Mouse (Mus musculus) left cerebral cortex, postnatal 14 days (tissue): ENCODE results near the gene Gm4756. TPM values are rescaled to one million over a fixed set of nuclear protein-coding genes. Genes with fewer than 3 reads are reported as not detected.
"Not testable (repeated sequence)": the region's sequence is repeated elsewhere in the genome, so short reads cannot be mapped to it uniquely, and the experiment has no call there.

Experiments used
- DNase-seq, 2 experiments: peaks; one replicate each; pipeline ENCODE4 v3.0.0; 2021 to 2022; ENCODE audit warnings: low spot score in 2 of 2, mixed read lengths in 1 of 2
- intact Hi-C: fragments of 180-260 bp; cut with DNase I; formaldehyde crosslinking; loops from one replicate; pipeline ENCODE4 v1.15.1; 2025
- long read RNA-seq, 2 experiments: library from polyadenylated mRNA; stranded (forward); transcript quantifications; one replicate each; pipeline ENCODE4 v2.0.0; 2021
- total RNA-seq, 2 experiments: library from RNA; stranded (reverse); gene quantifications; 2 replicates each; pipeline ENCODE4 v1.2.3; 2021

Gene Gm4756
- not detected for total RNA-seq
- long read RNA-seq, experiment 1, partial matches to known transcripts, result 0 of 1 reads
- long read RNA-seq, experiment 1, other reads (novel, unspliced or antisense), result 1 of 1 reads
- long read RNA-seq, experiment 2, partial matches to known transcripts, result 0 of 1 reads
- long read RNA-seq, experiment 2, other reads (novel, unspliced or antisense), result 1 of 1 reads

- intact Hi-C loops, result loop anchor here (5.0 to 10.0 kb wide), 2 partner anchors 132 to 545 kb away; no protein-coding TSS in a partner anchor
- no peak for DNase-seq
Observed at GRCm38 (mm10) chr12:72649611-72650330, at the start of gene Gm4756. Gene Gm4756, minus strand, starts transcription at chr12:72649661.

DNA sequence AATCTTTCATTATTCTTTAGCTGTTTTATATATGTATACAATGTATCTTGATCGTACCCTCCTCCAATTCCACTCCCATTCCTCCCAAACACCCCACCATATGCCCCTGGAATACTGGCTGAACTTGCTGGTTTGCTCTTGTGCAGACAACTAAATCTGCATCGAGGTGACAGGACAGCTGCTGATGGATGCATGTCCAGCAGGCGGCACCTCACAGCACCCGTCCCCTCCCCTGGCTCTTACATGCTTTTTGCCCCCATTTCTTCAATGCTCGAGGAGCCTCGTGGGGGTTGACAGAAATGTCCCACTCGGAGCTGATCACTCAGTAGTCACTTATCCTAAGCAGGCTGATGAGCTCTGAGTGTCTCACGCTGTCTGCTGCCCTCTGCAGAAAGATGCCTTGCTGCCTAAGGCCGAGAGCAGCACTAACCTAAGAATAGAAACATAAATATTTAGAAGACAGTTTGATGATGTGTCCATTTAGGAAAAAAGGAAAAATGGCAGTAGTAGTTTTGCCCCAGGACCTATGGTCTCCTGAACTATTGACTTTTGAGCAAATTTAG is 45.5 kb upstream of the Gm4756 start:
- intact Hi-C loops, result loop anchor here (5.0 kb wide), 1 partner anchor 233 kb away; no protein-coding TSS in a partner anchor
- DNase-seq, result no peak

DNA sequence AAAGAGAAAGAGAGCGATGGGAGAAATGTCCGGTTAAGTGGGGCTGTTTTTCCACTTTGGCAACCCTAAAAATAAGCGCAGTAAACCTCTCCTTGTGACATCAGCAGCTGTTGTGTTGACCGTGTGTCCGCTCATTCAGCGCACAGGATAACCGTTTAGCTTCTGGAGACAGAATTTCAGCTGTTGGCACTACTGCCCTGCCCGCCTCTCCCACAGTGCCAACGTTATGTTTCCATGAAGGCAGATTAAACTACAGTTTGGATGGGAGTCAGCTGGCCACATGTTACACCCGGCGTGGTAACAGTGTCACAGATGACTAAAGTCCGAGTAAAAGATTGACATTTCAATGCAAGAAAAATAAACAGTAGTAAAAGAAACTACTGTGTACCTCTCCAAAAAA is 45.0 kb upstream of the Gm4756 start:
- DNase-seq, result no peak
- intact Hi-C loops, result loop anchor here (5.0 kb wide), 1 partner anchor 232 kb away; no protein-coding TSS in a partner anchor

DNA sequence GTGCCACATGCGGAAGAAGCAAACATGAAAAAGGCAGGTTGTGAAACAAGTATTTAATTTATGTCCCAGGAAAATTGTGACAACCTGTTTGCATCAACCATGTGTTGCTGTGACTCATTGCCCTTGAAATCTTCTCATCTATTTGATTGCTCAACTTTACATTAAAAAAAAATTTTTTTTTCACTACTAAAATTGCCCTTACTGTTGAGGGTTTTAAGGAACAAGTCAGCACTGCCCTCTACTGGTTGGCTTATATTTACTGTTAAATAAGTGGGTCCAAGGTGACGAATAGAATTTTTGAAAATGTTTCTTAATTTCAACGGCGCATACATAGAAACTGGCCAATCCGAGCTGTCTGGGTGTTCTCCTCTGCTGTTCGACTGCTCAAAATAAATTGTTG is 44.4 kb upstream of the Gm4756 start:
- intact Hi-C loops, result loop anchor here (5.0 kb wide), 1 partner anchor 232 kb away; no protein-coding TSS in a partner anchor
- DNase-seq, result peak; percentile 33 to 38

- DNase-seq, intact Hi-C loops: not testable (repeated sequence)
Observed at GRCm38 (mm10) chr12:72688281-72688680, 38.8 kb upstream of the Gm4756 start.

- not testable (repeated sequence) for DNase-seq
Observed at GRCm38 (mm10) chr12:72687741-72688140, 38.3 kb upstream of the Gm4756 start.

GRCm38 (mm10) chr12:72686566-72686965 is 37.1 kb upstream of the Gm4756 start:
- intact Hi-C loops, DNase-seq: not testable (repeated sequence)

More at GRCm38 (mm10) chr12:72687741-72688140, 38.3 kb upstream of the Gm4756 start:
- intact Hi-C loops, result not testable (repeated sequence)

- intact Hi-C loops, result no loop called here
- no peak for DNase-seq
Observed at GRCm38 (mm10) chr12:72683612-72684011, 34.2 kb upstream of the Gm4756 start.

DNA sequence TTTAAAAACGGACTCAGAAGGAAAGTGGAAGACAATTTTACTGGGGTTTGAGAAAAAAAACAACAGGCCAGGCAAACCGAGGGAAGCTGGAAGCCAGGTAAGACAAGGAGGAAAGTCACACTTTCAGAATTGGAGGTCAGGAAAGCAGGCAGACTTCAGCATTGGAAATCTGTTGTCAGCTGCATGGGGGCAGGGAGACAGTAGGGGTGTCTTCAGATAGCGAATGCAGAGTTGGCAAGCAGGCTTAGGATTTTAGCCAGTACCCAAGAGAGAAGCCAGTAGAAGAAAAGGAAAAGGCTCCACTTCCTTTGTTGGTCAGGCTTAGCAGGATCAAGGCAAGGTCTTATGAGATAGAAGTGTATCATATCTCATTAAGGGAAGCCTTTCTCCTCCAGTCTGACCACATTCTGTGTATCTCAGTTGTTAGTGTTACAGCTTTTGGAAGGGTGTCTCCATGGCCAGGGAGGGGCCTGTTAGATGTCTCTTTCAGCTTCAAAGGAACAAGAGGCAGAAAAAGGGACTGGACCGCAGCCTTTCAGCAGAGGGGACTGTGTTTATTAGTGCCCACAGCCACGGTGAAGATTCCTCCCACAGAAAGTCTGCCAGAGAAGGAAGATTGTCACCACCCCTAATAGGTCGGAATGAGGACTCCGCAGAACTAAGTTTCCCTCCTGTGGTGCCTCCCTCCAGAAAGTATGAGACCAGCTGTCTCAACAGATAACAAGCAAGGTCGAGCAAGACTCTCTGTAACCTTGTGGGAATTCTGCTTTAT is 33.2 kb upstream of the Gm4756 start:
- intact Hi-C loops, result no loop called here
- no peak for DNase-seq

DNA sequence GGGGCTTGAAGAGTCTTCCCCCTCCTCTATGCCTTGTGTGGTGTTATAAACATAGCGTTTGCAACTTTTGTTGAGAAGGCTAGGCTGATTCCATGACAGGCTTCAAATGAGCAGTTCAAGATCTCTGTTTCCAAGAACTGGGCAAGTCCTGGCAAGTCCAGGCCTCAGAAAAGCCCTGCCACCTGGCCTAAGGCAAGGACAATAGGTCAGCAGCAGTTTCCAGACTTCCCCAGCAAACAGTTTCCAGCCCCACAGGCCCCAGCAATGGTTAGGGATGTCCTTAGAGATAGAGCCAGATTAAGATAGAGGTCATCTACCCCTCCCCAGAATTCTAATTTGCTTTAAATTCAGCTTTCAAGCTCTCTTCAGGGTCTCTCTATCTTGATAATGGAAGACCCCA is 32.5 kb upstream of the Gm4756 start:
- intact Hi-C loops, result no loop called here
- no peak for DNase-seq

DNA sequence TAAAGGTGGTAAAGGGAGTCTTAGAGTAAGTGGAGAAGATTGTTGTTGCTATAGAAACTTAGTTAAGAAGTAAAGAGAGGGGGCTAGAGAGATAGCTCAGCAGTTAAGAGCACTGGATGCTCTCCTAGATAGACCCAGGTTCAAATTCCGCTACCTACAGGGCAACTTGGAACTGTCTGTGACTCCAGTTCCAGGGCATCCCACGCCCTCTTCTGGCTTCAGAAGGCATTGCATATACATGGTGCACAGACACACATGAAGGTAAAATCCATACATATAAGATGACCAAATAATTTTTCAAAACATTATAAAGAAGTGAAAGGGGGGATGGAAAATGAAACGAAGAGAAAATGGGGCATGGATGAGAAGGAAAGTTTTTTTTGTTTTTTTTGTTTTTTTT is 30.2 kb upstream of the Gm4756 start:
- no peak for DNase-seq

GRCm38 (mm10) chr12:72674820-72675219 is 25.4 kb upstream of the Gm4756 start:
- DNase-seq, result no peak
- intact Hi-C loops, result no loop called here

More for the DNA sequence above, 30.2 kb upstream of the Gm4756 start:
- intact Hi-C loops, result no loop called here

DNA sequence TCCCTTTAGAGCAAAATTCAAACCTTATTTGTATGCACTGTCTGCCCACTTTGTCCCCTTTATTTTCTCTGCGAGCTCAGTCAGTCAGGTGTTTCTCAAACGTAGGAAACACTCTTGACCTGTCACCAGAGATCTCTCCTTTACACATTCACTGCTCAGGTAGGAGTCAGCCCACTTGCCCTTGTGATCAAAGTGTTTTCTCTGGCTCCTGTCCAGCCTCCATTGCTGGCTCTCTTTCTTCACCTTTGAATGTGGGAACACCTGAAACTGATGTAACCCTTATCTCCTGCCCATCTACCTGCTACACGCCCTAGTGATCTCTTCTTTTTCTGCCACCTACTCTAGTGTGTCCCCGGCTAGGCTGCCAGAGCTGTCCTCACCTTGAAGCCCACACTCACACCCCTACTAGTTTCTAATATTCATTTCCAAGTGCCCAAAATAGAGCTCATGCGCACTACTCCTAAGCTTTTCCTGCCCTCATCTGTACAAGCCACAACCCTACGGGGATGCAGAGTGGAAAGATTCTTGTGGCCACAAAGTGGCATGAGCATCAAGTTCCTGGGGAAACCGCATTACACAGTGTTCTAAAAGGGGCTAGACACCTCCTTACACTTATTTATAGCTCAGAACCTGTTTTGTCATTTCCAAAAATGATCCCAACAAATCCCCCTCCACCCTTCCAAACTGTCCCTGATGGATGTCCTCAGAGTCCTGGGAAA is 24.8 kb upstream of the Gm4756 start:
- no peak for DNase-seq
- intact Hi-C loops, result no loop called here

GRCm38 (mm10) chr12:72671516-72672135 is 22.2 kb upstream of the Gm4756 start:
- intact Hi-C loops, result no loop called here

GRCm38 (mm10) chr12:72670921-72671320 is 21.5 kb upstream of the Gm4756 start:
- no peak for DNase-seq
- intact Hi-C loops, result no loop called here

More at GRCm38 (mm10) chr12:72671516-72672135, 22.2 kb upstream of the Gm4756 start:
- no peak for DNase-seq

GRCm38 (mm10) chr12:72667868-72668469 is 18.5 kb upstream of the Gm4756 start:
- intact Hi-C loops, result no loop called here
- DNase-seq, result no peak

GRCm38 (mm10) chr12:72666015-72666414 is 16.6 kb upstream of the Gm4756 start:
- intact Hi-C loops, result no loop called here
- no peak for DNase-seq

- intact Hi-C loops, result no loop called here
- DNase-seq, result peak; percentile 73 to 76
Observed at GRCm38 (mm10) chr12:72664735-72665337, 15.4 kb upstream of the Gm4756 start, which contains the start of gene Dhrs7. Gene Dhrs7, minus strand, starts transcription at chr12:72664909.
